Mouse (Mus musculus) 3T3-L1 (cell line): ENCODE results near the gene Gm20388.
A peak's percentile ranks its signal among the peaks of the same experiment; 100 is the strongest.
"Not testable (repeated sequence)": the region's sequence is repeated elsewhere in the genome, so short reads cannot be mapped to it uniquely, and the experiment has no call there.

Experiments
- DNase-seq: peaks from one replicate; pipeline ENCODE4 v3.0.0-alpha.2; 2015; ENCODE audit warnings: low read depth, low spot score

Gm20388 gene

DNA sequence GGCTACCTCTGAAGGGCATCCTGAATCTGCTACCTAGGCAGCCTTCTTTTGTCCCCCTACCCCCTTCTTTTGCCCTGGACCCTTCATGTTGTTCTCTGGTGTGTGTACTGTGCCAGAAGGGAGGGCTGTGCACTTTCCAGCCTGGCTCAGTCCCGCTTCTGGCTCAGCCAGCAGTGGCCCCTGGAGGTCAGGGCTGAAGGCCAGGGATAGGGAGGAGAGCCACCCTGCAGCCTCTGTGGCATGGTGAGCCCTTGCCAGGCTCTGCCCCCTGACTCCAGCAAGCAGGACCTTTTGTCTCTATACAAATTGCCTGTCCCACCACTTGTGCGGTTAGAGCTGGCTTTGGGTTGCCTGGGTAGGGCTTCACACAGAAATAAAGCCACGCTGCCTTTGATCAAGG, 403.0 kb downstream of the Gm20388 start:
- DNase-seq: no peak

DNA sequence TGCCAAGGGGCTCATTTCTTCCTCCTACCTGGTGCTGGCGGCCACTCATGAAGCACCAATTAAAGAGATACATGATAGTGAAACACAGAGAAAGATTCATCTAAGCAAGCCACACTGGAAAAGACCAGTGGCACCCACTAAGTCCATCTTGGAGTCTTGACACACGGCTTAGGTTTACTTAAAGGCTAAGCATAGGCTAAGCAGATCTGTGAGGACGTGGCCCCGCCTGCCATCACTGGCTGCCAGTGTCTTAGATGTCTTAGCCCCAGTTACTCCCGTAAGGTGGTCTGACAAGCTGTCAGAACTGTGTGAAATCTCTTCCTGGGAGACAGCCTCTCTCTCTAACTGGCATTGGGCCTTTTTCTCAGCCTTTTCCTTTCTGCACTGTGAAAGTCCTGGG, 404.3 kb downstream of the Gm20388 start:
- no peak for DNase-seq

DNA sequence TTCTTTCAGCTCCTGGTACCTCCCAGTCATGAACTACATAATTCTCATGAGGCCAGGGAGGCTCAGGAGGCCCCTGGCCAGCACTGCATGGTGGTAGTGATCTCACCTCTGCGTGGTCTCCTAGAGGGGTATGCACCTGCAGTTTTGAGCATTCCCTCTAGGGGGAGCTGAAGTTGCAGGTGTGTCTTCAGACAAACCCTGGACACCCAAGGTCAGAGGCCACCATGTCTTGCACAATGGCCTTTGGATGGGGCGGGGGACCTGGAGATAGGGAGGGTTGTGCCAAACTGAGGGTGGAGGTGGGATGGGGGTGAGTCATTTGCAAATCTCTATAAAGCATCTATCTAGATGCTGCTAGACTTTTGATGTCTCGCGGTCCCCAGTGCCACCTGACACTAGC, 405.0 kb downstream of the Gm20388 start:
- no peak for DNase-seq

DNA sequence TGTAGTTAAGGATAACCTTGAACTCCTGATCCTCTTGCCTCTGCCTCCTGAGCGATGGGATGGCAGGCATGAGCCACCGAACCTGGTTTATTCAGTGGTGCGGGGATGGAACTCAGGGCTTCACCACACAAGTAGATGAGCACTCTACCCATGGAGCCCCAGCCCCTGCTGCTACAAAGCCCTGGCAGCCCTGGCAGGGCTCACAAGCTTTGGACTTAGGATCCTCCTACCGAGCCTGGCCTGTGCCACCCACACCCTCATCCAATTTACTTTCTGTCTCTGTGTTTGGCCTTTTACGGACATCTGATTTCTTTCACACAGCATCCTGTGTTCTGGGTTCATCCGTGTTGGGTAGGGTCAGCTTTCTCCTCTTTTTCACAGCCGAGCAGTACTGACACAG, 406.1 kb downstream of the Gm20388 start:
- peak; percentile 32 for DNase-seq

DNA sequence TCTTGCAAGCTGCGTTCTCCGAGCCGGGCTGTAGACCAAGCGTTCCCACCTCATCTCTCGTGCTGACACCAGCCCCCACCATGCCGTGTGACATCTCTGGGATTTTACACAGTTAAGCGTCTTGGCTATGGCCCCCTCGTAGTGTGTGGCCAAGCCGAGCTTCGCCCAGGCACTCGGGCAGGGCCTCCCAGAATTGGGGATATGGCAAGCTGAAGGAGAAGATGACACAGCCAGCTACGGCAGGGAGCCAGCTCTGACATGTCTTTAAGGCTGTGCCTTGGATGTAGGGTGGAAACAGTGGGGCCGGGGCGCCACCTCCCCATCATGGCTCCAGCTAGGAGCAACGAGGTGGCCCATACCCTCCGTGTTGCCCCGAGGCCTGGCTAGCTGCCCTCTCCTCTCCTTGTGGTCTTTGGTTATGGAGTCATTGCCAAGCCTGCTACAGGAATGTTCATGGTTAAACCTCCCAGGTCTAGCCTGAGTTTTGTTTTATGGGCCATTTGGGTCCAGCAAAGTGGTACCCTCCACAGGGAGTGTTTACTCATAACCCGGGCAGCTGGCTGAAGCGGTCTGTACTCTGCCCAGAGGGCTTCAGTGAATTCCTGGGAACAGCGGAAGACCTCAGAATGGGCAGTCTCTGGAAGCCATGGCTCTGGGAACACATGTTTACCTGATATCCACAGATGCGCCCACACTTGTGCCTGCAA, 406.6 kb downstream of the Gm20388 start:
- peak; percentile 90 for DNase-seq

DNA sequence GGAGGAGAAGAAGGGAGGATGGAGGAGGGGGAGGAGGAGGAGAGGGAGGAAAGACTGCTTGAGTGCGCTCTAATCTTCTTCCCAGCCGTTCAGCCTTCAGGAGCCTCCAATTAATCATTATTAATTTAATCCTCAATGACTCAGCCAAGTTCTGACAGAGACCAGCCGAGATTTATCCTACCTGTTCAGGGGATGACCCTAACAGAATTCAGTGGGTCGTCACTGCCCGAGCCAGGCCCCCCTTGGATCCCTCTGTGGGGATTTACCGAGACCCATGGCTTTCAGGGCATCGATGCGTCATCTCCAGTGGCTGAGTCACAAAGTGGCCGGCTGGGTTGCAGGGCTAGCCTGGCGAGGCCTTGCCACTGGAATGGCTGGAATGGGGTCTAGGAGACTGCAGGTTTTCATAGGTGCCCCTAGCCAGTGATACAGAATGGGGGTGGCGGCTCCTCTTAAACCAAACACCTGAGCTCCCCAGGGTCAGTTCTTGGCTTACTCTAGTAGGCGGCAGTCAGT, 407.9 kb downstream of the Gm20388 start:
- DNase-seq: peak; percentile 89

DNA sequence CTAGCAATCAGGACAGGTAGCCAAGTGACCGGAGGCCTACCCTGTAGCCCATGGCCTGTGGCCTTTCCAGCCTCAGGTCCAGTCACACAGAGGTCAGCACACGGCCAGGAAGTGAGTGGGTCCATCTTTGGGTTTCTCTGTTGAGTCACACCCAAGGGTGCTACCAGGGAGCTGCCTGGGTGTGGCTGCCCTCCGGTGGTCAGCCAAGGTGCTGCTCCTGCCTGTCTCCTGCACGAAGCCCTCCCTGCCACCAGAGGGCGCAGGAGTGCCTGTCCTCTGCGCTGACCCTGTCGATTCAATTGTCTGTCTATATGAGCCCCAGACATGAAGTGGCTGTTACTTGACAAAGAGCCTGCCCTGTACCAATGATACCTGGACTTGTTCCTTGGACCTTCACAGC, 408.8 kb downstream of the Gm20388 start:
- peak; percentile 88 for DNase-seq

DNA sequence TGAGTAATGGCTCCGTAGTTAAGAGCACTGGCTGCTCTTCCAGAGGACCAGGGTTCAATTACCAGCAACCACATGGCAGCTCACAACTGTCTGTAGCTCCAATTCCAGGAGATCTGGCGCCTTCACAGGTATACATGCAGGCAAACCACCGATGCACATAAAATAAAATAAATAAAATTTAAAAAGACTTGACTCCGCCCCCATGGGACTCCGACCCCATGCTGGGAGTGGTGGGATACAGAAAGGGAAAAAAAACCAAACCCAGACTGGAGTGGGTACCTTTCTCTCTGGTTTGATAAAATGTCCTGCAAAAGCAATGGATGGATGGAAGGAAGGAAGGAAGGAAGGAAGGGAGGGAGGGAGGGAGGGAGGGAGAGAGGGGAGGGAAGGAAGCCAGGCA, 409.5 kb downstream of the Gm20388 start:
- DNase-seq: no peak

DNA sequence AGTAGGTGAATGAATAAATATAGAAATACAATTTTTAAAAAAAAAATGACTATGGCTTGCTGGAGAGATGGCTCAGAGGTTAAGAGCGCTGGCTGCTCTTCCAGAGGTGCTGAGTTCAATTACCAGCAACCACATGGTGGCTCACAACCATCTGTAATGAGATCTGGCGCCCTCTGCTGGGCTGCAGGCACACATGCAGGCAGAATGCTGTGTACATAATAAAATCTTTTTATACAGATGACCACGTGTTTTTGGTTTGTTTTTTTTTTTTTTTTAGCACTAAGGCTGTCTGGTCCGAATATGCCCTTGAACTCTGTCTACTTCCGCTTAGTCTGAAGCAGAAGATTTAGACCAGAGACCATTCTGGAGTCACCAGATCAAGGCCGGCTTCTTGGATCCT, 411.1 kb downstream of the Gm20388 start:
- peak; percentile 52 for DNase-seq

DNA sequence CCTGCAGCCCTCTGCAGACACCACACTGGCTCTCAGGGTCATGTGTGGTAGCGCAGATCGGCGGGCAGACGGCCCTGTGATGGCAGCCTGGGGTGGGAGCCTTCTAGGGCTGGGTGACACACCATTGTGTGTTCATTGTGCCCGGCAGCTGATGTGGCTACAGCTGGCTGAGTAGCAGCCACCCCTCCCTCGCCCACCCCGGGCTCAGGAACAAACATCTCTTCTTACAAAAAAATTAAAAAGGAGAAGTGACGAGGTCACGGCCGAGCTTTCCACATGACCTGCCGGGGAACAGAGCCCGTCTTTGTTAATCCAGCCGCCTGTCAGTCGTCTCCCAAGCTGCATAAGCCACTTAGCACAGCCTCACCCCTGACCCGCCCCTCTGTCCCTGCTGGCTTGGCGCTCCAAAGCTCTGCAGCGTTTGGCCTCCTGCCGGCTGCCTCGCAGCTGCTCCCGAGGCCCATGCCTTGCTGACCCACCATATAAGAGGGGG, 412.4 kb downstream of the Gm20388 start:
- DNase-seq: no peak

DNA sequence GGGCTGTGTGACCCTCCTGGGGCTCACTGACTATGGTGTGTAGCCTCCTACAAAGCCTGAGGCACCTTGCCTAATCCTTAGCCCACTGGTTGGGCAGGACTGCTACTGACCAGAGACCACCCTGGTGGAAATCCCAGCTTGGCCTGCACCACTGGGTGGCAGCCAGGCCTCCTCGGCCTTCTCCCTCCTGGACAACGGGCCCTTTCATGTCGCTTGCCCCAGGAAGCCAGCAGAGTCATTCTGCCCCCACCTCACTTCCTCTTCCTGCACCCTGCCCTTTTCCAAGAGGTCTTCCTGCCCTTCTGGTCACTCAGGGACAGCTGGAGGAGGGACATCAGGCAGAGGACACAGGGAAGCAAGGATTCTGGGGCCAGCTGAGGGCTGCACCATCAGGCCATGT, 413.9 kb downstream of the Gm20388 start:
- DNase-seq: no peak

DNA sequence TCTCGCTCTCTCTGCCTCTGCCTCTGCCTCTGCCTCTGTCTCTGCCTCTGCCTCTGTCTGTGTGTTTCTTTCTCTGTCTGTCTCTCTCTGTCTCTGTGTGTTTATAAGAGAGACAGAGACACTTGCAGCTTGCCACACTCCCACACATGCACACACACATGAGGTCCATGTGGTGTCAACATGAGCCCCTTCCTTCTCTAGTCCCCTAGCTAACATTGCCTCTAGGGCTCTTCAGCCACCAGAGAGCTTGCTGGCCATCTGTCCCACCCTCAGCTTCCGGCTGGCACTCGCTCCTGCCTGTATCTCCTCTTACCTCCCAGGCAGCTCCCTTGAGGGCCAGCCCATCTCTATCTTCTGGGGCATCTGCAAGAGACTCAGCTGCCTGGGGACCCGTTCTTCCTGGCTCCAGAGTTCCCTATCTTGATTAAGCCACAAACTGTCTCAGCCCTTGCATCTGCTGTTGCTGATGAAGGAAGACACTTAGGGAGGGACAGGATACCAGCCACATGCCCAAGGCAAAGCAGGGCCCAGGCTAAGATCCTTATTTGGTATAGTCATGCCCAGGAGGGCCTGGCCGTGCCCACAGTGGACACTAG, 414.6 kb downstream of the Gm20388 start:
- no peak for DNase-seq

DNA sequence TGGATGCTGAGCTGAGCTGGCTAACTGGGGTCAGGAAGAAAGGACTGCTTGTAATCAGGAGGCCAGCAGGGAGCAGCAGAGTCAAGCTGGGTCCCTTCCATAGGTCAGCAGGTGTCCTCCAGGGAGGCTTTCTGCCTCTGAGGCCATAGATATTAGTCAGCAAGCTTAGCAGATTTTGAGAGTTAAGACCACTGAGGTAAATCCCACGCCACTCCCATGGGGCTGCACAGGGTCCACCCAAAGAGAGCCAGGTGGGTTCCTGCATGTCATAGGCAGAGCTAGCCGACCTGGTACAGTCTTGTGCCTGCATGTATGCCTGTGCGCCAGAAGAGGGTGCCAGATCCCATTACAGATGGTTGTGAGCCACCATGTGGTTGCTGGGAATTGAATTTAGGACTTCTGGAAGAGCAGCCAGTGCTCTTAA, 416.5 kb downstream of the Gm20388 start:
- peak; percentile 62 for DNase-seq

DNA sequence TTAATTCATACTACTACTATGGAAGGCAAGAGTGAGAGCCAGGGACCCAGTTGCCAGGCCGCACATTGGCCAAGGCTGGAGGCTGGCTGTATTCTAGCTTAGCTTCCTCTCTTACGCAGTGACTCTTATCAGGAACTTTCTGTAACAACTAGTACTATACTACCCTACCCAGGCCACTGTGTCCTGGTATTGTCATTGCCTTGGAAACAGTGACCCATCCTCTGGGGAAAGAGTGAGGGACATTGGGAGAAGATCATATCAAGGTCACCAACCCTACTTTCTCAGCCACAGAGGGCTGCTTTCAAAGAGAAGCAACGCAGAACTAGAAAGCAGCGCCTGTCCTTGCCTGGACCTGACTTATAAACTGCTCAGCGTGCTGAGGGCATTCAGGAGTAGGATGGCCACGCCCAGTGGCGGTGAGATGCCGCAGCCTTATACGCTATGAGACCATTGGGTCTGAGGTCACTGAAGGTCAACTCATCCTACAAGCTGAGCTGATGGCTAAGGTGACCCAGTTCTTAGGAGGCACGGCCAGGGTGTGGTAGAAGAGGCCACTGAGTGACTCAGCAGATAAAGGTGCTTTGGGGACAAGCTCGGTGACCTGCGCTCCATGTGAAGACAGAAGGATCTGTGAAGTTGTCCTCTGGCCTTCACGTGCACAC, 417.9 kb downstream of the Gm20388 start:
- no peak for DNase-seq

DNA sequence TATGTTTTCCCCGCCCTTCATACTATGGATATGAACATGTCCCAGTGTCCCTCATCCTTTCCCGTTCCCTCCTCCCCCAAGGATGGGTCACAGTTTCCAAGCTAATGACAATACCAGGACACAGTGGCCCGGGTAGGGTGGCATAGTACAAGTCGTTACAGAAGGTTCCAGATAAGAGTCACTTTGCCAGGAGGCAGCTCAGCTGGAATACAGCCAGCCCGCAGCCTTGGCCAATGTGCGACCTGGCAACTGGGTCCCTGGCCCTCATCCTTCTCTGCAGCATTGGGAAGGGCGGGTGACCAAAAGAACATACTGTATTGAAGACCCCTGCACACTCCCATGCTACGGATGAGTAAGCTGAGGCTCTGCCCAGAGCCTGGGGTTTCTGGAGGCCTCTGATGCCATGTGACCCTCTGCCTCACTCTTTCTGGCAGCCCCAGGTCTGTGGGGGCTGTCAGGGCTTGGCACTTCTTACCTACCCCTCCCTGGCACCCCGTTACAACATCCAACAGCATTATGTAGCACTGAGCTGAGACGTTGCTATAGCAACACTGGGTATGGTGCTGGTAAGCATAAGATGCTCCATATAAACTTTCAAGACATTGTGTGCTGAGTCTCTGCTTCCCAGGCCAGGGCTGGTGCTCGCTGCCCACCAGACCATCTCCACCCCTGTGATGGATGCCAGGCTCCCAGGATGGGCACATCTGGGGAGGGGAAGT, 418.5 kb downstream of the Gm20388 start:
- no peak for DNase-seq

DNA sequence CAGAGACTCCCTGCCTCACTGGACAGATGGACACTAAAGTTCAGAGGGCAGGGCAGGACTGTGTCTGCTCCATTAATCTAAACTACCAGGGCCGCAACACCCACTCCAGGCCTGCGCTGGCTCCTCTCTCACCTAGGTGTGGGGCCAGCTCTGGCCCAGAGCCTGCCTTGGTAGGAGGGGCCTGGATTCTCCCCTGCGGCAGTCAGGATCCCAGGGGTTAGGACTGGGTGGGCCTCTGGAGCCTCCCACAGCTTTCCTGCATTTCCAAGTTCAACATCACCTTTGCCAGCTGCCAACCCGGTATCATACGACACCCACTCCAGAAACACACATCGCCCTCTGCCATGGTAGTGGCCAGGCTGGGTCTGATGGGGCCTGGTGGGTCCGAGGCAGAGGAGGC, 420.4 kb downstream of the Gm20388 start:
- no peak for DNase-seq

DNA sequence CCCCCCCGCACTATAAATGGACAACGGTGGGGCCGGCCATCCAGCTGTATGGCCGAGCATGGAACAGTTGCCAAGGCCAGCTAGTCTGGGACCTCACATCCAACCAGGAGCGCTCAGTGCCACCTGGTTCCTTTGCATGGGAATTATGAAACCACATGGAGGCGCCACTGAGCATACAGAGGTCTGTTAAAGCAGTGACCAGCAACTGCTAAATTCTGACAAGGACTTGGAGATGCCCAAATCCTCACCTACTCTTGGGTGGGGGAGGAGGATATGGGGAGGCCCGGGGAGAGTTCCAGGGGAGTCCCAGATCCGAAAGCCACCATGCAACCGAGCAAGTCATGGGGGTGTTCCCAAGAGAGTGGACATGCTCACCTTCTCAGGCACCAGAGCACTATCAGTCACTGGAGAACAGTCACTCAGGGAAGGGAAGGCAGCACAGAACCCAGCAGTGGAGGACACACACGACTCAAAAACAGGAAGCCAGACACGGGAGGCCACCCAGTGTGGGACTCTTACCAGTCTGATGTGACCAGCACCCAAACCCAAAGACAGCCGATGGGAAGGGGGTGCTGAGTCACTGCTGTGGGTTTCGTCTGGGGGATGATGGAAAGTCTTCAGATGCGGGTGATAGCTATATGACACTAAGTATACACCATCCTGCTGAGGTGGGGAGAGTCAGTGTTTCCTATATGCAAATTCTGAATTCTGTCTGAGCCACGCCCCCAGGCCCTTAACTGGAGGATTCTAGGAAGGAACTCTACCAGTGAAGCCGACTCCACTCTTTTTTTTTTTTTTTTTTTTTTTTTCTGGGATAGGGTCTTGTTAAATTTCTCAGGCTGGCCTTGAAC, 422.0 kb downstream of the Gm20388 start:
- peak; percentile 53 for DNase-seq

DNA sequence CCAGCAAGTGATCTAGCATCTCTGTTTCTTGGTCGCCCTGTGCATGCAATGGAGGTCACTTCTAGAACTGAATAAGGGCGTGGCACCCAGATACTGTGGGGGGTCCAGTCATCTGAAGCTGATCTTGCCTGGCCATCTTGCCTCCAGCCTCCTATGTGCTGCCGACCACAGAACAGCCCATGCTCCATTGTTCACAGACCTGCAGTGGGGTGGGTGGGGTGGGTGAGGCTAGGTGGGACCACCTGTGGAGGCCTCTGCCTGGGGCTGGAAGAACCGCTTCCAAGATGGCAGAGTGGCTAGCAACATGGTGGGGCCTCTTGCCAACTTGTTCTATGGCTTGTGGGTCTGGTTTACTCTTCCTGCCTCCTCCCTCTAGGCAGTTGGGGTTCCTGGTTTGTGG, 423.0 kb downstream of the Gm20388 start:
- no peak for DNase-seq

DNA sequence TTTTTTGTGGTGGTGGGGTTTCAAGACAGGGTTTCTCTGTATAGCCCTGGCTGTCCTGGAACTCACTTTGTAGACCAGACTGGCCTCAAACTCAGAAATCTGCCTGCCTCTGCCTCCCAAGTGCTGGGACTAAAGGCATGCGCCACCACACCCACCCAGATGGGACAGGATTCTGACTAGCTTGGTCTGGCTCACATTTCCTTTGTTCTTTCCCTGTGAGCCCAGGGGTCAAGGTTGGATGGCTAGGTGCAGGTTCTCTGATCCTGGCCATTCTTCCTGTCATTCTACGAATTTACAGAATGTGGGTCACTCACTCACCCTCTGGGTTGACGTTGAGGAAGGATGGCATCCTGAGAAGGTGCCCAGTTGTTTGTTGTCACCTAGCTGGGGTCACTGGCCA, 423.6 kb downstream of the Gm20388 start:
- not testable (repeated sequence) for DNase-seq

DNA sequence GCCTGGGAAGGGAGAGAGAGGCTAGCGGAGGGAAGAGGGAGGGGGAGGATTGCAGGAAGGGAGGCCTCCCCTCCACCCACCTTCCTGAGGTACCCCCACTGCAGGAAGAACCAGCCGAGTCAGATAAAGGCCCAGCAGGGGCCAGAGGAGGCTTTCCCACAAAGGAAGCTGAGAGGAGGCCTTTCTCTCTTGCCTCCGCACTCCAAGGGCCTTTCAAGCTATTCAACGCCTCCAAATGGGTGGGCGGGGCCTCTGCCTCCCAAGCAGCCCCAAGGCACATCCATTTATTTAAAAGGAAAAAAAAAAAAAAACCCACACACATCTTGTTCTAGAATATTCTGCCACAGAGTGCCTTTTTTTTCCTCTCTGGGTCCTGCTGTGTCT, 424.2 kb downstream of the Gm20388 start:
- DNase-seq: peak; percentile 51
